Mouse (Mus musculus) spleen, adult 2 months (tissue): Measurements from ENCODE around the gene Gm10295. TPM values are rescaled to one million over a fixed set of nuclear protein-coding genes. Genes with fewer than 3 reads are reported as not detected.

Source experiments
- DNase-seq, 2 experiments: peaks; one replicate each; pipeline versions ENCODE4 v3.0.0 to v3.0.0-alpha.2; 2012 to 2021; ENCODE audit warnings: low spot score in 2 of 2, low read depth in 1 of 2
- H3K27ac ChIP-seq: fragments of 200-500 bp; 2 replicates; pipeline ENCODE4 v1.5.1; 2012; ENCODE audit warnings: low read length, inconsistent platforms; ENCODE audit not compliant: insufficient read depth
- H3K27me3 ChIP-seq: fragments of 200-500 bp; 2 replicates; pipeline ENCODE4 v1.6.1; 2012; ENCODE audit warnings: mild to moderate bottlenecking, moderate library complexity, low read length, inconsistent platforms; ENCODE audit not compliant: control insufficient read depth, insufficient read depth
- H3K36me3 ChIP-seq: fragments of 200-500 bp; 2 replicates; pipeline ENCODE4 v1.6.1; 2012; ENCODE audit warnings: mild to moderate bottlenecking, low read length, inconsistent platforms; ENCODE audit not compliant: control insufficient read depth, insufficient read depth
- H3K4me1 ChIP-seq: fragments of 200-500 bp; 2 replicates; pipeline ENCODE4 v1.6.1; 2011; ENCODE audit warnings: inconsistent platforms; ENCODE audit not compliant: control insufficient read depth, insufficient read depth, insufficient read length
- H3K4me3 ChIP-seq: fragments of 200-500 bp; 2 replicates; pipeline ENCODE4 v1.5.1; 2011; ENCODE audit warnings: mild to moderate bottlenecking, inconsistent platforms; ENCODE audit not compliant: insufficient read depth, insufficient read length; ENCODE audit errors: extremely low read depth
- CTCF ChIP-seq: fragments of 200-500 bp; IDR thresholded peaks from 2 replicates; pipeline ENCODE4 v1.5.1; 2011; ENCODE audit warnings: mild to moderate bottlenecking, inconsistent platforms; ENCODE audit not compliant: insufficient read depth, insufficient read length, insufficient replicate concordance; ENCODE audit errors: extremely low read depth
- POLR2A ChIP-seq: fragments of 200-500 bp; IDR thresholded peaks from 2 replicates; pipeline ENCODE4 v1.6.1; 2011; ENCODE audit warnings: low read depth, low read length, inconsistent platforms
- WGBS: fragments of 180-500 bp; shearing (Covaris S2); methylation state at CpG from one replicate; pipeline ENCODE4 v1.1.7; 2018; 5-methylcytosine and 5-hydroxymethylcytosine counted together
- polyA plus RNA-seq: library from polyadenylated mRNA; depleted of rRNA; stranded (reverse); fragments of >200 nt; gene quantifications from 2 replicates; pipeline ENCODE4 v1.2.3, GENCODE M21; 2012

The Gm10295 gene
- polyA plus RNA-seq, 1 experiment = not detected

DNA sequence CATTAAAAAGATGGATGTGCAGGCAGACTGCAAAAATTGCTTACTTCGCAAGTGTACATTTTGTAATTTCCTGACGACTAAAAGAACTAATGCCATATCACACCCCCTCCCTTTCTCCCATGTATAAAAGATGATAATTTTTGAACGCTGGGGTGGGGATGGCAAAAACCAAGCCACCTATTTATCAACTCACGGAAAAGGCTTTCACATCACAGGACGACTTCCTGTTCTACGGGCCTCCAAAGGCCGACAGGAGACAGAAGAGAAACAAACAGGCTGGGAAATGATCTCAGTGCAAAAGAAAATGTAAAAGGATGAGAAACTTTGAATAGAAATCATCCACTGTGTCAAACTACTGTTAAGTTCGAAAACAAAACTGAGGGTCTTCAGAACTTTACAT lies 43.2 kb downstream of the Gm10295 start:
- Histone ChIP-seq H3K27me3 (no peaks in the 10 kb centered on the region), H3K4me3 (no peak overlapping the region), H3K4me1 (no peaks in the 10 kb centered on the region), H3K27ac (no peak overlapping the region), H3K36me3 (no peaks in the 10 kb centered on the region)
- 46% methylated on average over 8 of the region's 8 CpGs for WGBS
- TF ChIP-seq POLR2A = no peak
- no peak for TF ChIP-seq CTCF
- DNase-seq = no peak

DNA sequence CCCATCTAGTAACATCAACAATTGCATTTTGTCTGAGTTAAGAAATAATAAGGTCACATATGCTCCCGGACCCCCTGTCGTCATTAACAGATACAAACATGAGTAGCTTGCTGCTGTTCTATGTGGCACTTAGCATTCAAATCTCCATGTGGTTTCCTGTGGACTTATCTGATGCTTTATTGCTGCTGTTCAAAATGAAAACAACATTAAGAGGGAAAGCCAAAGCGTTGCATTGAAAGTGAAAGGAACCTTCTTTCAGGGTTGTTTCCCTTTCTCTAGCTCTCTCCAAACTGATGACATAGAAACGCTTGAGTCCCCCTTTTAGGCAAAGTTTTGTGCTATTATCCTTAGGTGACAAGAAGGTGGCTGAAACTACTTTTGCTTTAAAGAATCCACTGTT lies 48.6 kb downstream of the Gm10295 start:
- no peaks in the 10 kb centered on the region for H3K27me3 ChIP-seq
- 16% methylated on average over 4 of the region's 4 CpGs for WGBS
- no peak overlapping the region for H3K4me3 ChIP-seq
- no peaks in the 10 kb centered on the region for H3K4me1 ChIP-seq
- no peak for DNase-seq
- H3K27ac ChIP-seq = no peak overlapping the region
- no peaks in the 10 kb centered on the region for H3K36me3 ChIP-seq
- TF ChIP-seq CTCF = no peak
- TF ChIP-seq POLR2A = no peak
